Mouse (Mus musculus) adrenal gland, postnatal 4 days (tissue): ENCODE results near the gene Itpkb. TPM values are rescaled to one million over a fixed set of nuclear protein-coding genes. Genes with fewer than 3 reads are reported as not detected.

Experiments
- DNase-seq, 2 experiments: peaks; one replicate each; pipeline ENCODE4 v3.0.0; 2021 to 2022; ENCODE audit warnings: low spot score in 2 of 2, mixed read lengths in 2 of 2
- long read RNA-seq, 2 experiments: library from polyadenylated mRNA; stranded (forward); transcript quantifications; one replicate each; pipeline ENCODE4 v2.0.0; 2021
- total RNA-seq, 2 experiments: library from RNA; stranded (reverse); gene quantifications; 2 replicates each; pipeline ENCODE4 v1.2.3; 2021

Gene Itpkb
- total RNA-seq = 10 to 100 TPM; 73.5 to 77.8 TPM
- long read RNA-seq, experiment 1, partial matches to known transcripts = 15 of 18 reads
- long read RNA-seq, experiment 1, other reads (novel, unspliced or antisense) = 3 of 18 reads
- long read RNA-seq, experiment 2, full-length matches to known transcripts = 1 of 21 reads
- long read RNA-seq, experiment 2, partial matches to known transcripts = 18 of 21 reads
- long read RNA-seq, experiment 2, other reads (novel, unspliced or antisense) = 2 of 21 reads

DNA sequence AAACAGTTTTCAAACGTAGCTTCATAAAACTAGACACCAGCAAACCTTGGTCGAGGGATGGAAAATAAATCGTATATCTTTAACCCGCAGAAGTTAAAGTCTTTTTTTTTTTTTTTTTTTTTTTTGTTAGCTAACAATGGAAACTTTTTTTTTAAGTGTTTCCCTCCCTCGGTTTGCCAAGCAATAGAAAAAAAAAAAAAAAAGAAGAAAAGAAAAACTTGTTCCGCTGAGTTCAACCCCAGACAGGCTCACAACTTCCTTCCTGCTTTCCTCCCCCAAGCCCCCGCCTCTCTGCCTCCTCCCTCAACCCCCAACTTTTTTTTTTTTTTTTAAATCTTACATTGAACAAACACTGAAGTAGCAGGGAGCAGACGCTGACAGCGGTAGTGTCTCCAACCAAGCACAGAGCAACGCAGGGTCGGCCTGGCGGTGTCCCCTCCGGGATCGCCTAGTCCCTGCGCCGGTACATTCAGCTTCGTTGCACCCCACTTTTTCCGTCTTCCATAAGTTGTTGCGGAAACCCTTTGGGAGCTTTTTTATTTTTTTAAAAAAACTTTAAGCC, at the start of gene Itpkb:
TSS of gene Itpkb (plus strand) at position 341 of the 562 bp plus-strand sequence.
- peak; percentile 28 to 42 for DNase-seq

DNA sequence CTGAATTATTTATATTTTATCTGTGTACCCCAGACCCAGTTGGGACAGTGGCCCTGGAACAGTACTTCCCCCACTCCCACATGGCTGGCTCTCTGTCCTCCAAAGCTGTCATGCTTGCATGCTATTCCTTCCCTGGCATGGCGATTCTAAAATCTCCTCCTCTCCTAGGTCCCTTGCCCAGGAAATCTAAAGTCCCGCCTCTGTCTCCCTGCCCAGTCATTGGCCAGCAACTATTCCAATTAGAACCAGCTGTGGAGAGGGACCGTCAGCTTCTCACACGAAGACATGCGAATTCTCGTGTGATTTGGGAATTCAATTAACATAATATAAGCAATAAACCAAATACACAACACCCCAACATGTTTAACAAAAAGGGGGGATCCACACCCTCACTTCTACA, 47.7 kb upstream of the Itpkb start:
- DNase-seq = no peak

DNA sequence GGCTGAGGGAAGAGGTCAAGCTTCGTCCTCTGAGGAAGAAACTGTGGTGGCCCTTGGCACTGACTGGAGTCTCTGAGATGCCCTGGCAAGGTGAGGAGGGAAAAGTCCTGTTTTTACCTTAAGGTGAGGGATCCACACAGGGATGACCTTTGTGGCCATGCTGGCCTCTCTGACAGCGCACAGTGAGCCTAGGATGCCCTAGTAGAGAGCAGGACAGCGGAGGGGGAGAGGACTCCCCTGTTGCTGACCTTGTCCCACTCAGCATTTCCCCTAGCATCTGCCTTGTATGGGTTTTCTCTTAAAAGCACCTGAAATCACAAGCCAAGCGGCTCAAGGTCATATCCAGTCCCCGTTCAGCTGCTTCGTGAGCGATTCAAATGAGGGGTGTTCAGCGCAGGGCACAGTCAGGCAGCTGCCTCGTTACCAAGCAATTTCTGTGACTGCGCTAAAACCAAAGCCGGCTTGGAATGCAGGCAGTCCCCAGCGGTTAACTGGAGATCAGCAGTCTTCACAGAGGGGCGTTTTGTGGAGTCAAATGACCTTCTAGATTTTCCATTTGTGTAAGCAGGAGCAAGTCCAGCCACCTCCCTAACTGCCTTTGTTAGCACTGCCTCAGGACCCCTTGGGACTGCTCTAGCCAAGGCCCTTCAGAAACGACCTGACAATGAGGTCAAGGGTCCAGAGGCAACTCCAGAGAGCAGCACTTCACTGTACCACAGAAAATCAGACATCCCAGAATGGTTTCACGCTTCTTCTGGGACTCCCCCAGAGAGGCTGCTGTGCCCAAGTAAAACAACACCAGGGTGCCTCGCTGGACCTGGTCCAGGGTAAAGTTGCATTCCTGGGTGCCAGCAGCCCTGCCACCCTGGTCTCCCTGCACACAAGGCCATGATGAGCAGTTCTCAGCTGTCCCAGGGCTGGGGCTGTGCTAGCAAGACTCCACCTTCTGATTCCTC, 46.2 kb upstream of the Itpkb start:
- no peak for DNase-seq

GRCm38 (mm10) chr1:180286081-180286831, 44.0 kb upstream of the Itpkb start:
- no peak for DNase-seq

- no peak for DNase-seq
Observed at GRCm38 (mm10) chr1:180288227-180288626, 42.1 kb upstream of the Itpkb start.

DNA sequence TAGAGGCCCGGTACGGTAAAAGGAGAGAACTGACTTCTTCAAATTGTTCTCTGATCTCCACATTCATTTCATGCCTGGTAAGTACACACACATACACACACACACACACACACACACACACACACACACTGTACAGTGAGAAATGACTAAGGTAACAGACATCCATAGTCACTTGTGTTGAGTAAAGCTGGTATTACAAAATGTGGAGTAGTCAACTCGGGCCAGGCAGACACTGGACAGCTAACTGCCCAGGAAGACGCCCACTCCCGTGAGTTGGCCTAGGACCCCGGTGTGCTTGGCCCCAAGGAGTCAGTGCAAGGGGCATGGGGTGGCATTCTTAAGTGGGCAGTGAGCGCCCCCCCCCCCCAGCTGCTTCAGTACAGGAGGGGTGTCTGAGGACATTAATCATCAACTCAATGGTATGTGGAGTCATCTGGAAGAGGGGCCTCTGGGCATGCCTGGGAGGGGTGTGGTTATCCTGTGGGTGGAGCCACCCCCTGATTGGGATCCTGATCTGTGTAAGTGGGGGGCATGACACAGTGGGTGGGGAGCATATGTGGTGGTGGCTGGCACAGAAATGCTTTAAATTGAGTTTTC, 41.3 kb upstream of the Itpkb start:
- no peak for DNase-seq

- no peak for DNase-seq
Observed at GRCm38 (mm10) chr1:180289788-180290187, 40.5 kb upstream of the Itpkb start.

DNA sequence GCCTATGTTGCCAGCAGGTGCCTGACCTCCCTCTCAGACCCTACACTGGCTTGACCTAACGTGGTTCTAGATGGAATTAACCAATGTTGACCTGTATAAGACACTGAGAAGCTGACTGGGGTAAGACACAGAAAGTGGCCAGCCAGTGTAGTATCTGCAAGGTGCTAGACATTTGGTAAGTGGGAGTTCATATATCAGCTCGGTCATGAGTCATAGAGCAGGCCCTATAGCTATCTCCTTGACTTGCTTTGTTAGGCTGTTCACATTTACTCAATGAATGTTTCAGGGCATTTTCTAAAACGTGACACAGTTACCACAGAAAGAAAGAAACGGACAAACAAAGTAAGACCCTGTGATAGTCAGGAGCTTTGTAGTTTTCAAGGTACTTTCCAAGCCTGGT, 39.9 kb upstream of the Itpkb start:
- DNase-seq = no peak

DNA sequence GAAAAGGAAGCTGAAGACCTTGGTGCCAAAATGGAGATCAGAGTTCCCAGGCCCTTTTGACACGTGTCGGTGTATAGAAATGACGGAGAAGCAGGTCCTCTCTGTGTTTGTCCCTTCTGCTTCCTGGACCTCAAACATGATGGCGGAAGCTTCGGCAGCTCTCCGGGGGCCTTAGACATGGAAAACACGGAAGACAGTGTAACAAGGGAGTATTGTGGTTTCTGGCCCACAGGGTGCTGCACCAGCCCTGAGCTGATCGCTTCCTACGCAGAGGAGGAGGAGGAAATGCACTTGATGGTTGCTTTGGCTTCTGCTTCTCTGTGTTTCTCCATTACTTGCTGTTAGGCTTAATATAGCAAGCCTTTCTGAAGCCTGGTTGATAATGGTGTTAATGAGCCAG, 34.2 kb upstream of the Itpkb start:
- no peak for DNase-seq

GRCm38 (mm10) chr1:180299697-180300096, 30.6 kb upstream of the Itpkb start:
- DNase-seq = no peak

- no peak for DNase-seq
Observed at GRCm38 (mm10) chr1:180300292-180300691, 30.0 kb upstream of the Itpkb start.

- DNase-seq = no peak
Observed at GRCm38 (mm10) chr1:180300997-180301396, 29.3 kb upstream of the Itpkb start.

DNA sequence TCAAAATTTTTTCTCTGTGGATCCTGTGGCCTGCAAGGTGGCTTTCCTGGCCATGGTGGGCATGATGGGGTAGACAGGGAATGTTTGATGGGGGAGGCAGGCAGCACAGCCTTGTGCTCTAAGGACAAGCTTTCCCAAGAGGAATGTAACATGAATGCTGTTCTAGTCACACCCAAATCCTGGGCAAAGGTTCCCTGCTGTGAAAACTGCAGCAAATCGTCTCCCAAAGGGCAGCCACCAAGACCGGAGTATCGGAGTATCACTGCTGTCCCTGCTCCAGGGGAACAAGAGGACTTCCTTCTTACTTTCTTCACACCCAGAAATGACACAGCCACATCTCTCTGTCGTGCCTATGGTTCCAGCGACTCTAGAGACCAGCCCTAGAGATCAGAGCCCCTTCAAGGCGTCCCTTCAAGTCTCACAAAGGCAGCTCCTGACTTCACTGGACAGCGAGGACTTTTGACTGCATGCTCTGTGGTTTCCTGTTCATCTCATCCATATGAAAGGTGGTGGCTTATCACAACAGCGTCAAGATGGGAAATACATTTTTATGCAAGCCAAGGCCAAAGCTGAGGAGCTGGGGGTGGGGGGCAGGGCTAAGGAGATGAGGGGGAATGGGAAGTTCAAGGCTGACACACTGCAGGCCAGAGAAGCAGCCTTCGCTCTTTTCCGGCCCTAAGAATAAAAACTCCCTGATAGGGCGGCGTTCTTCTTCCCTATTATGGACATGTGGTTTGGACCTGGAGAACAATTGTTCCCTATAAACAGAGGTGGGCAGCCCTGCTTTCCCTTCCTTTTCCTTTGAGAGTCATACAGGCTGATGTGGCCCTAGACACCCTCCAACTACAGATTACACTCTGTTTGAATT, 27.8 kb upstream of the Itpkb start:
- DNase-seq = no peak

GRCm38 (mm10) chr1:180303600-180303999, 26.7 kb upstream of the Itpkb start:
- no peak for DNase-seq

DNA sequence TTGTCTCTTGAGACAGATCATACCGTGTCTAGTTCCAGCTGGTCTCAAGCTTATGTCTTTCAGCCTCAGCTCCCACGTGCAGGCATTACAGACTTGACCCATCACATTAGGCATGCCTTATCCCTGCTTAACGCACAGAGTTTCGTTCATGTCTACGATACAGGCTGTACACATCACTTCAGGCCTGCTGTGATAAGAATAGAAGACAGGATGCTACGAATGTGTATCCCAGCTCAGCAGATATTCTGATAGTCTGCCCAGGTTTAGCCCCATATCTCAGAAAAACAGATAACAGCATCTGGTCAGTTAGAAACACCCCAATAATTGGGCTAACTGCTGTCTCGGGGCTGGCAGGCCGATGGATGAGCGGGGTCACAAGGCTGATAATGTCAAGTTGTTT, 23.4 kb upstream of the Itpkb start:
- DNase-seq = no peak

- no peak for DNase-seq
Observed at GRCm38 (mm10) chr1:180307661-180308060, 22.6 kb upstream of the Itpkb start.

DNA sequence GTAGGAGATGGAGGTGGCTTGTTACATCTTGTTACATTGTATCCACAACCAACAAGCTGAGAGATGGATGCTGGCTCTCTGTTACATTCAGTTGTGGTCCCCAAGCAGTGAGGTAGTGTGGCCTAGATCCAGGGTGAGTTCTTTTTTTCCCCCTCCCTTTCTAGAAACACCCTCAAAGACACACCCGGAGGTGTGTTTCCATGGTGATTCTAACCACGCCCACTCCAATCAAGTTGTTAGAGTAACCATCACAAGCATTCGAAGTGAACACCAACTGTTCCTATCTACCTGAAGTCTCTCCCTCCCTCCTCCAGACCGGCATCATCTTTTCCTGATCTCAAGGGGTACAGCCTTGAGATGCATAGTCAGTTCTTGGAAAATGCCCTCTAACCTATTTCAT, 21.4 kb upstream of the Itpkb start:
- DNase-seq = no peak

- no peak for DNase-seq
Observed at GRCm38 (mm10) chr1:180312286-180312685, 18.0 kb upstream of the Itpkb start.

- no peak for DNase-seq
Observed at GRCm38 (mm10) chr1:180312792-180313311, 17.4 kb upstream of the Itpkb start.
